Mouse (Mus musculus): ENCODE measurements around the gene Misp.

Gene Misp

DNA sequence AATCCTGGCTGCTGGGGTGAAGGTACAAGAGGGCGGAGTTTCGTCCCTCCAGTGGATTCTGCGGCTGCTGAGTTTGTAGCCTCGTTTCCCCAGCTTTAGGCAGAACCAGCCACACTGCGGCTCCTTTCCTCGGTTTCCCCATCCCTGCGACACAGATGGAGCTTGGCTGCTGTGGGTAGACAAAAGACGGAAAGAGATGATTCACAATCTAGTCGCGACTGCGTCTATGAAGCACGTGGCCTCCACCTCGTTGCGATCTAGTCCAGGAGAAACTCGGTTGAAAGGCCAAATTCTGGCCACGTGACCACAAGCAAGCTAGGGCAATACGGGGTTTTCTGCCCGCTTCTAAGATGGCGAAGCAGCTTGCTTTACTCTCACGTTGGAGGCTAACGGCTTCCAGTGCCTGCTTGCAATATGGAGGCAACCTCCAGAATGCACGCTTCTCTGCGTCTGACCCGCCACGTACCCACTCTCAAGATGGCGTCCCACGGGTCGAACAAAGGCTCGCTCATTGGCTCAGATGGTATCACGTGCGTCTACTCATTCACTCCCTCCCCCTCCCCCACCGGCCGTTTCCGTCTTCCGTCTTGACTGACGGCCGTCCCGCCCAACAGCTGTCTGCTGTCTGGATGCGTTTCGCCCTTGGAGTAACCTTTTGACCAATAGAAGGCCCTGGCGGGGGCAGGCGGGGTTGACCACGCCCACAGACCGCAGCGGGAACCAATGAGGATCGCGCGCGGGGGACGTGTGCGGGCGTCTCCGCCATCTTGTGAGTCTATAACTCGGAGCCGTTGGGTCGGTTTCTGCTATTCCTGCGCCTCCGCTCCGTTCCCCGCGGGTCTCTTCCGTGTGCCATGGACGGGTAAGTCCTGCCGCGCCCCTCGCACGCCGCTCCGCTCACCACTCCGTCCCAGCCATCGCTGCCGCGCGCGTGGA, 33.3 kb downstream of the Misp start, which contains the start of gene Ptbp1:
TSS of gene Ptbp1 (plus strand) at position 568 of the 936 bp plus-strand sequence.
- in situ Hi-C loops (cut with MboI; ENCODE audit: low sequenced_read_pairs), result no loop called here

DNA sequence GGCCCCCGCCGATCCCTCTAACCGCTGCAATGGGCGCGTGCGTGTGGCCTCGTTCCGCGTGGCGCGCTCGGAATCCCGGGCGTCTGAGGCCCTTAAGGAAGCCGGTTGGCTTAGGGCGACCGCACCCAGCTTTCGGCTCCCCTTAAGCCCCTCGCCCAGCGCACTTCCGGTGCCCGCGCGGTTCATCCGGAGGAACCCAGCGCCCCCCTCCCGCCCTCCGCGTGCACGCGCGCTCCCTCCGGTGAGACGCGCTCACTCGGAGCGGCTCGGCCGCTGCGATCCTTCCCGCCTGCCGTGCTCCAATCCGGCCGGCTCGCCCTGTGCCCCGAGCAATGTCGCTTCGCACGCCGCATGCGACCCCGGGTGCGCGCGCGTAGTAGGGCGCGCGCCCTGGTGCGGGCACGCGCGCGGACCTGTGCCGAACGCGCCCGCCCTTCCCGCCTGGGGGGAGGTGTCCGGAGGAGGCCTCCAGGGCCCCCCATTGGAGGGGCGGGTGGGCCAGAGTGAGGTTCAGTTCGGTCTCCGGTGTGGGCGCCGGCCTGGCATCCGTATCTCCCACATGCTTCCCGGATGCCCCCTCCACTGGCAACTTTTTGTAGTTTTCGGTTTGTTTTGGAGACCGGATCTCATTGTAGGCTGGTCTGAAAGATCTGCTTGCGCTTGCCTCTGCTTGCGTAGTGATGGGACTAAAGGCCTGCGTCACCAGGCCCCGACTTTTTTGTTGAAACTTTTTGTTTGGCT, 34.2 kb downstream of the Misp start:
- in situ Hi-C loops (cut with MboI; ENCODE audit: low sequenced_read_pairs), result no loop called here

DNA sequence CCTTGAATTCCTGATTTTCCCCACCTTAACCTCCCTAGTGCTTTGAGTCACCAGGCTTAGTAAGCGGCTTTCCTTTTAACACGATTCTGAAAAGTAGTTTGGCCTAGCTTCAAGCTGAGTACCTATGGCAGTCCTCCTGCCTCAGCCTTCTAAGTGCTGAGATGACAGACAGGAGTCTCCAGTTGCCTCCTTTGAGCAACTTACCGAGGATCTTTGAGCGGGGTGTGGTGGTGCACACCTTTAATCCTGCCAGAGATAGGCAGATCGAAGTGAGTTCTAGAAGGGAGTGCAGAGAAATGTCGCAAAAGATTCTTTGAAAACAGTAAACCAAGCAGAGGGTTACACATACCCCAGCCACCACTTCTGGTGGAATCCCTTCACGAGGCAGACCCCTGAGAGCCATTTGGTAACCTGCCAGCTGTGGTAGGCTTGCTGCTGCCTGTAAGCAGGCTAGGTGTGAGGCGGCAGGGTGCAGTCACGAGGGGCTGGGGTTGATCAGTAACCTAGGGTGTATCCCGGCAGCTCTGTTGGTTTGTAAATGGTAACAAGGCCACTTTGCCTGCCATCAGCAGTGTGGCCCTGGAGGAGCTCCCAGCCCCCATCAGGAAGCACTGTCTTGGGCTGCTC, 34.9 kb downstream of the Misp start:
- in situ Hi-C loops (cut with MboI; ENCODE audit: low sequenced_read_pairs), result no loop called here

DNA sequence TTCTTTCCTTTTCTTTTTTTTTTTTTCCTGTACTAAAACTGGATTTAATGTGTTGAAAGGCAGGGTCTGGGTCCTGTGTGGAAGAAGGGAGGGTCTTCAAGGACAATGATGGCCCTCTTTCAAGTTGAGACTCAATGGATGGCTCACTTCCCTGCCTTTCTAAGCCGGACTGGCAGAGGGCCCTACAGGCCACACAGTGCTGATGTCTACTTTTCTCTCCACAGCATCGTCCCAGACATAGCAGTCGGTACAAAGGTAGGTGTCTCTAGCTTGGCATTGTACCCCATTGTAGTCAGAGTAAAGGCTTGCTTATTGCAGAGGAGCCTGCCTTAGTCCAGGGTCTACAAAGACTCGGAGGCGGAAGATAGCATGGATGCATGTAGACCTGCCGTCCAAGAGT, 35.5 kb downstream of the Misp start:
- in situ Hi-C loops (cut with MboI; ENCODE audit: low sequenced_read_pairs), result no loop called here

DNA sequence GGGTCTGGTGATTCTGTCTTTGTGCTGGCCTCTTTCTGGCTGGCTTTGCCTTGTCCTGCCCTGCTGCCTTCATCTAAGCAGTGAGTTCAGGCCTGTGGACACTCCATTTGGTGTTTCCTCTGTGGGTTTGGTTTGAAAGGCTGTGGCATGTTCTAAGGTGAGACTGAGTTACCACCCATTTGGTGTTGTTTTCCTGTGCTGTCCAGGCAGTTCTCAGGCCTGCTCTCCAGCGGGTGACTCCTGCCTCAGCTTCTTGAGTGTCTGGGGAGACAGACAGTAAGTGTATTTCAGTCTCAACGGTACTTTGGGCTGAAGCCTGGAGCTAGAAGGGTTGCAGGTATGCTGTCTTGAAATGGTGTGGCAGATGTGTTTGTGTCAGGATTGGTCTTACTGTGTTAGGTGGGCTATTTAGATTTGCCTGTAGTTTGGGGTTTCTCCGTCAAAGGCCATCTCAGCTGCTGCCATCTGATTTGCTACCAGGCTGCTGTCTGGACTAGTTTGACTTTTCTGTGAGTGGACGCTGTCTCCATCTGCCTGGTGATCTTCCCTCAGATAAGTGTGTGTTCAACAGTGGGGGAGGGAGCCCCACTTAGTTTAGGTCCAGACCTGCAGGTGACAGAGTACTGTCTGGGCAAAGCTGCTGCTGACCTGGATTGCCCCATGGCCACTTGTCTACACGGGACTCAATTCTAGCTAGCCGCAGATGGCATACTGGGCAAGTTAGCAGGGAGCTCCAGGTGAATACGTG, 36.1 kb downstream of the Misp start:
- in situ Hi-C loops (cut with MboI; ENCODE audit: low sequenced_read_pairs), result no loop called here

DNA sequence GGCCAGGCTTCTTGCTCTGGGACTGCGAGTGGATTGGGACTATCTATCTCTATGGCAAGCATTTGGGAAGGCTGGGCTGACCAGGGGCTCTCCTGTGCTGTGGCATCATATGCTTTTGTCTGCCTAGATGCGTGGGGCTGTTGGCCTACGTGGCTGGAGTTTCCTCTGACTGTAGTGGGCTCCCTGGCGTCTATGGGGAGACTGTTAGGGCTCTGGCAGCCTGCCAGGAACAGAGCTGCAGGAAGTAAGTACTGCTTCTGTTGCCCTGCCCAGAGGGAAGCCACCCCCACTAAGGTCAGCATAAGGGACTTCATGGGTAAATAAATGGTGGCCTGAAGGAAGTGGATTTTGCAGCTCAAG, 36.6 kb downstream of the Misp start:
- in situ Hi-C loops (cut with MboI; ENCODE audit: low sequenced_read_pairs), result no loop called here

DNA sequence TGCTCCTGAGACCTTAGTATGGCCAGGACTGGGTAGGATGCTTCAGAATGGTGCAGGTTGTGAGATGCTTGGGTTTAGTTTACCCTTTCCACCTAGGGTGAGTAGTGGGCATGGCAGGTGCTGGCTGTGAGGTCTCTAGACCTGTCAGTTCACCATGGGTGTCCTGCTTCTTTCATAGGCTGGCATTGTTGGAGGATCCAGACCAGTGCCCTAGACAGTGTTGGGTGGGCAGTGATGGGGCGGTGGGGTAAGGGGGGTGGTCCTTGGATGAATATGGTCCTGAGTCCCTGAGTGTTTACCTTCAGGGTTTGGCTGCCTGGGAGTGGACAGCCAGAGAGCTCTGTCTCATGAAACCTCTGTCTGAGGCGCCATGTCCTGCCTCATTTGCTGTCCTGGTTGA, 37.1 kb downstream of the Misp start:
- in situ Hi-C loops (cut with MboI; ENCODE audit: low sequenced_read_pairs), result no loop called here

DNA sequence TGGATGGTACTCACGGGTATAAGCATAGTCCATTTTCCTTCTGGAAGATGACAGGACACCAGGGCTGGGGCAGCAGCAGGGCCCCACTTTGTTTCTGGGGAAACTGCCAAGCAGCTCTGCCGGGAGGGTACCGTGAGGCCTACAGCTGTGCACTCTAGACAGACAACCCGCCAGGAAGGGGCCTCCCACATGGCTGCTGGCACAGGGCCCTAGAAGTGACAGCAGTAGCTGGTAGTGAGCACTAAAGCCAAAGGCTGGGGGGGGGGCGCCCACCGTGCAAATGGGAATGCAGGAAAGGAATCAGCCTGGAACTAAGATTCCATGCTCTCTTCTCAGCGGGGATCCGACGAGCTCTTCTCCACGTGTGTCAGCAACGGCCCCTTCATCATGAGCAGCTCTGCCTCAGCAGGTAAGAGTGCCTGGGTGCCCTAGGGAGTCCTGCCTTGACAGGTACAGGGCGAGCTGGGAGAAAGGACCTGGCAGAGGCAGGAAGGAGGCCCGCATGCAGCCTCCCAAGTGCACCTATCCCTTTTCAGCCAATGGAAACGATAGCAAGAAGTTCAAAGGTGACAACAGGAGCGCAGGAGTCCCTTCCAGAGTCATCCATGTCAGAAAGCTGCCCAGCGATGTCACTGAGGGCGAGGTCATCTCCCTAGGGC, 37.8 kb downstream of the Misp start:
- in situ Hi-C loops (cut with MboI; ENCODE audit: low sequenced_read_pairs), result no loop called here

DNA sequence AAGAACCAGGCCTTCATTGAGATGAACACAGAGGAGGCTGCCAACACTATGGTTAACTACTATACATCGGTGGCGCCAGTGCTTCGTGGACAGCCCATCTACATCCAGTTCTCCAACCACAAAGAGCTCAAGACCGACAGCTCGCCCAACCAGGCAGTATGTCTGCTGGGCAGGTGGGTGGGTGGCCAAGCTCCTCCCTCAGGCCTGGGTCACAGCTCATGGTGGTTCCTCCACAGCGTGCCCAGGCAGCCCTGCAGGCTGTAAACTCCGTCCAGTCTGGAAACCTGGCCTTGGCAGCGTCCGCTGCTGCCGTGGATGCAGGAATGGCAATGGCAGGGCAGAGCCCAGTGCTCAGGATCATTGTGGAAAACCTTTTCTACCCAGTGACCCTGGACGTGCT, 38.3 kb downstream of the Misp start:
- in situ Hi-C loops (cut with MboI; ENCODE audit: low sequenced_read_pairs), result no loop called here

DNA sequence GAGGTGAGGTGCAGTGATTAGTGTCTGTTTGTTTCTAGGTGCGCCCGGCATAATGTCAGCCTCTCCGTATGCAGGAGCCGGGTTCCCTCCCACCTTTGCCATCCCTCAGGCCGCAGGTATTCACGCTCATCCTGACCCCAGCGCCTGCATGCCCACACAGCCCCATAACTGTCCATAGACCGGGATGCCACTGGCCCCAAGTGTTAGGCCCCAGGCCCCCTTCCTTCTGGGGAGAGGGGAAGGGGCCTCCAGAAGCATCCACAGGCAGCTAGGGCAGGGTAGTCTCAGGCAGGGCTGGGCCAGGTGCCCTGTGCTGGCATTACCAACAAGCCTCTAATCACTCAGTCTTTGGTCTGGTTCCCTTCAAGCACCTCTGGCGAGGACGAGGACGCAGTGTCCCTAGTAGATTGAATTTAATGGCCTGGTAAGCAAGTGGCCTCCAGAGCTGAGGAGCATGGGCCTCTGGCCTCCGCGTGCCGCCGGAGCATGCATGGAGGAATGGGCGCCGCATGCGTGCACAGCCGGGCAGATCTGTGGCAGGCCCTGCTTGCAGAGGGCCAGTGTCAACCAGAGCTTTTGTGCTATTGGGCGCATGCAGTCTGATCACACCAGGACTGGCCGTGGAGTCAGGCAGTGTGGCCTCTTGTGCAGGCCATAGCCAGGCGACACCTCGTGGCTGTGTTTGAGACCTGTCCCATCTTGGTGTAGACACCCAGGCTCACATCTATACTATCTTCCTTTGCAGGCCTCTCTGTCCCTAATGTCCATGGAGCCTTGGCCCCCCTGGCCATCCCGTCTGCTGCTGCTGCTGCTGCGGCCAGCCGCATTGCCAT, 39.5 kb downstream of the Misp start:
- in situ Hi-C loops (cut with MboI; ENCODE audit: low sequenced_read_pairs), result no loop called here

DNA sequence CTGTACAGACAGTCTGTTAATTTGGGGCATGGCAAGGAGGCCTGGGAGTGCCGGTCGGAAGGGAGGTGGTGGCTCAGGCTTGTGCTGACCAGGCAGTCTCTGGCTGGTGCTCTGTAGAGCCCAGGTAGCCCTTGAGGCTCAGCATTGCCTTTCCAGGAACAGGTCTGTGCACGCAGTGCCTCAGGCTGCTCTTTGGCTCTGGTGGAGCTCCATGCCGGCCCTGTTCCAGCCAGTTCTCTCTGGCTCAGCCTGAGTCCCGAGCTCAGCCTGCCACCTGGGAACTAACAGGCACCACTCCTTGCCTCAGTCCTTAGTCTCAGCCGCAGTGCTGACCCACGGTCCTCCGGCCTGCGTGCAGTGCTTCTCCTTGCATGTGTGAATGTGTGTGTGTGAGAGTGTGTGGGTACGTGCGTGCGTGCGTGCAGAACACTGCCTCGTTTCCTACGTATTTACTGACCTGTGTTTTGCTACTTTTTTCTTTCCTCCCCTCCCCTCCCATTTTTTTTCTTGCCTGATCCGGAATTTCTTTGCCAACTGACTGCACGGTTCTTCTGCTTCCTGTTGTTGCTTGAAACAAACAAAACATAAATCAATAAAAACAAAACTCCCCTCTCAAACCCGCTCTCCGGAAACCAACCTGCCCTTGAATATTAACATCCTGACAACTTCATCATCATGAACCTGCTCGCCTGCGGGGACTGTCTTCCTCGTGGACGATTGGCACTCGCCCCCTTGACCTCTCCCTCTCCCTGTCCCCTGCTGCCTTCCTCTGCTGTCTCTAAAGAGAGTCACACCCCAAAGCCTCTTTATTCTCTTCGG, 40.6 kb downstream of the Misp start:
- in situ Hi-C loops (cut with MboI; ENCODE audit: low sequenced_read_pairs), result no loop called here

DNA sequence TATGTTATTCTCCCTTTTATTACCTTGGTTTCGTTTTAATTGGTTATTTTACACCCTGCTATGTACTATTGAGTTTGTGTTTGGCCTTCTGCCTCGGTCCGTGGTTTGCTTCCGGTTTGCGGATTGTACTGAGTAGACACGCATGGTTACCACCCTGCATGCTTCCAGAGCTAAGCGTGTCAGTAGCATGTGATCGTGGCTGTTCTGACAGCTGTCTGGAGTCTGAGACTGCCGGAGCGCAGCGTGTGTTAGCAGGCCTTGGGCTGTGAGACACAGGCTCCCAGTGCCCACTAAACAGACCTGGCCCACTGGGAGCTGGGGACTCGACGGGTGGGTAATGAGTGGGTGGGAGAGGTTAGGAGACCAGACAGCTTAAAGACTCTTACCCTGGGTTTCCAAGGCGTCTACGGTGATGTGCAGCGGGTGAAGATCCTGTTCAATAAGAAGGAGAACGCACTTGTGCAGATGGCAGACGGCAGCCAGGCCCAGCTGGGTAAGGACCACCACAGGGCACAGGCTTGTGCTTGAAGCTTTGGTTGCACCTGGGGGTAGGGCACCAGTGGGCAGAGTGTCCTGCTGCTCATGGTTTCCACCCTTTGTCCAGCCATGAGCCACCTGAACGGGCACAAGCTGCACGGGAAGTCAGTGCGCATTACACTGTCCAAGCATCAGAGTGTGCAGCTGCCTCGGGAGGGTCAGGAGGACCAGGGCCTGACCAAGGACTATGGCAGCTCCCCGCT, 41.4 kb downstream of the Misp start:
- in situ Hi-C loops (cut with MboI; ENCODE audit: low sequenced_read_pairs), result no loop called here

DNA sequence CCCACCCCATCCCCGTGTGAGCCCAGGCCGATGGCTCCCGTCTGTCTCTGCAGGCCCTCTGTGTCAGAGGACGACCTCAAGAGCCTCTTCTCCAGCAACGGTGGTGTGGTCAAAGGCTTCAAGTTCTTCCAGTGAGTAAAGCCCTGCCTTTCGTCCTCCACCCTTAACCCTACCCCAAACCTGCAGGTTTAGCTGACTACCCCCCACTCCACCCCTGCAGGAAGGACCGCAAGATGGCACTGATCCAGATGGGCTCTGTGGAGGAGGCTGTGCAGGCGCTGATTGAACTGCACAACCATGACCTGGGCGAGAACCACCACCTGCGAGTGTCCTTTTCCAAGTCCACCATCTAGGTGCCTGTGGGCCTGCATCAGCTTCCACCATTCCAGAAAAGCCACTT, 42.1 kb downstream of the Misp start:
- in situ Hi-C loops (cut with MboI; ENCODE audit: low sequenced_read_pairs), result no loop called here

DNA sequence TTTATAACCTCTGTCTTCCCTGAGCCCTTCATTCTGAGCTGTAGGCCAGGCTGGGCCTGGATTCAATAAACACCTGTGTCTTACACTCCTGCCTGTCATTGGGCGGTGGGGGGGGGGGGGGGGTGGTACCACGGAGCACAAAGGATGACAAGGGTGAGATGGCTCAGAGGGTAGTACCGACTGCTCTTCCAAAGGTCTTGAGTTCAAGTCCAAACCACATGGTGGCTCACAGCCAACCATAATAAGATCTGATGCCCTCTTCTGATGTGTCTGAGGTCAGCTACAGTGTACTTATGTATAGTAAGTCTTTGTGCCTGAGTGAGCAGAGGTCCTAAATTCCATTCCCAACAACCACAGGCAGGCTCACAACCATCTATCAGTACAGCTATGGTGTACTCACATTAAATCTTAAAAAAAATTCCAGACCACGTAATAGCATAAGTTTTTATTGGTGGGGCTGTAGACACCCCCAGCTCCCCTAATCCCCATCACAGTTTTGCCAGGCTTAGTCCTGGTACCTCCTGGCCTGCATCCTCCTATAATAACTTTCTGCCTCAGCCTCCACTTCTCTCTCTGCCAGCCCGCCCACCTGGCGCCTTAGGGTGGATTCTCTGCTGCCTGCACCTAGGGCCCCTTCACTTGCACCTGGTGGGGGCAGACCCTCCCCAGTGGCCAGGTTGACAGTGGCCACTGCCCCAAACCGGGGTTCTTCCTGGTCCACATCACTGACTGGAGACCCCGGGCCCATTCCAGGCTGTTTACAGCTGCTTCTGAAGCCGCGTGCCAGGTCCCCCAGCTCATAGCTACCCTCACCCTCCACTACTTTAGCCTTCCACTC, 43.8 kb downstream of the Misp start:
- in situ Hi-C loops (cut with MboI; ENCODE audit: low sequenced_read_pairs), result no loop called here

DNA sequence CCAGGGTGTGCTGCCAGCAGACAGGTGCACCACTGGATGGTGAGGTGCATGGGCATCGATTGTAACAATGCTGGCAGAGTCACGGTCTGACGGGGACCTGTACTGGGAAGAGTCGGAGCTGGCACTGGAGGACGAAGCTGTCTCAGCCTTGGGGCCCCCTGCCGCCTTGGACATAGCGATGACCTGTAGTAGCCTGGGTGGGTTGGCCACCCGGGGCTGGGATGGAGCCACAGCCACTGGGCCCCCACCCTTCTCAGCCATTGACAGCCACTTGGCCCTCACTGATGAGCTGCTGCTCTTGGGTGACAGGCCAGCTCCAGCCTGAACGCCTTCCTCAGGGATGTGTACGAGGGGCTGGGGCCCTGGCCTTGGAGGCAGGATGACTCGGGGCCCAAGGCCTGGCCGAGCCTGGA, 44.4 kb downstream of the Misp start:
- in situ Hi-C loops (cut with MboI; ENCODE audit: low sequenced_read_pairs), result no loop called here

DNA sequence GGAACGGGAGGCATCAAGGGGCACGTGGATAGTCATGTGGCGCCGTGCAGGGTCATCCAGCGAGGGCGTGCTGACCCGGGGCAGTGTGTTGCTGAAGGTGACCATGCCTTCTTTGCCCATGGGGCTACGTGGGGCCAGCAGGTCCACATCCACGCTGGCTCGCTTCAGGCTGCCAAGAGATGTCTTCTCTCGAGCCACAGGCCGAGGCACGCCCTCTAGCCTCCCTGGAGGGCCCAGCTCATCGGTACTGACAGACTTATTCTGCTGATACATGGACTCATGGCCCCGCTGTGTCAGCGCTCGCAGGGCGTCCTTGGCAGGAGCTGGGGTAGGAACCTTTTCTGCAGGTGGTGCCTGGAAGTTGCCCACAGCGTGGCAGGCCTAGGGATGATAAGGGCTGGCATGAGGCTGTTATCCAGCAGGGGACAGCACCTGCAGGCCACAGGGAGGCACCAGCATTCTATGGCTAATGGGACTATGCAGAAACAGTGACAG, 45.1 kb downstream of the Misp start:
- in situ Hi-C loops (cut with MboI; ENCODE audit: low sequenced_read_pairs), result no loop called here

DNA sequence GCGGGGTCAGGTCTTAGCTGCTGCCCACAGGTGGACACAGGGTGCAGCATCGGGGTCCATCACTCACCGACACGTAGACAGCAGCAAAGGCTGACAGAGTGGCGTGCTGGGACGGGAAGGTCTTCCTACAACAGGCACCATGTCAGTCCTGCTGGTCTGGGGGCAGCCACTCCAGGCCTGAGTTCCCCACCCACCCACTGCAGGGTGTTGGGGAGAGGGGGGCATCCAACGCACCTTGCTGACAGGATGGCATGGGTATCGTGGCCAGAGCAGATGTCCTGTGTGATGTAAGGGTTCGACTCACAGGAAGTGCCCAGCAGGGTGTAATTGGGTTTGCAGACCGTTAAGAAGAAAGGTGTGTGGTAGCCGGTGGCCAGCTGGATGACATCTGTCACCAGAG, 45.8 kb downstream of the Misp start:
- in situ Hi-C loops (cut with MboI; ENCODE audit: low sequenced_read_pairs), result no loop called here
